Mouse (Mus musculus) brain, embryonic 14.5 days (tissue): ENCODE data around the gene Rnf31. TPM values are rescaled to one million over a fixed set of nuclear protein-coding genes. Genes with fewer than 3 reads are reported as not detected.

Experiments used
- DNase-seq: peaks from one replicate; pipeline ENCODE4 v3.0.0-alpha.2; 2011; ENCODE audit warnings: low read depth
- CTCF ChIP-seq: fragments of 200-500 bp; IDR thresholded peaks from 2 replicates; pipeline ENCODE4 v1.5.1; 2012; ENCODE audit warnings: inconsistent platforms, mild to moderate bottlenecking, moderate library complexity, borderline replicate concordance; ENCODE audit not compliant: insufficient read depth, insufficient read length; ENCODE audit errors: extremely low read depth
- POLR2A ChIP-seq: fragments of 200-500 bp; IDR thresholded peaks from 2 replicates; pipeline ENCODE4 v1.6.1; 2012; ENCODE audit warnings: mild to moderate bottlenecking, inconsistent platforms, borderline replicate concordance; ENCODE audit not compliant: poor library complexity, insufficient read depth, insufficient read length, severe bottlenecking; ENCODE audit errors: extremely low read depth
- polyA plus RNA-seq: library from polyadenylated mRNA; depleted of rRNA; stranded (reverse); fragments of >200 nt; gene quantifications from 2 replicates; pipeline ENCODE4 v1.2.3, GENCODE M21; 2012

The Rnf31 gene
- polyA plus RNA-seq, 1 experiment, result 30.4 TPM

- DNase-seq, result peak; percentile 100
- peak; percentile 55; the same call in 1 of the 2 replicates for TF ChIP-seq POLR2A
- TF ChIP-seq CTCF, result no peak
These were observed 31.1 kb upstream of the Rnf31 start, which contains the start of gene A730061H03Rik for GRCm38 (mm10) chr14:55560202-55561073. A730061H03Rik (minus strand) TSS chr14:55560406.

- DNase-seq, result no peak
- no peak for TF ChIP-seq POLR2A
- TF ChIP-seq CTCF, result no peak
These were observed 29.6 kb upstream of the Rnf31 start for GRCm38 (mm10) chr14:55561860-55562259.

GRCm38 (mm10) chr14:55563249-55563648 is 28.3 kb upstream of the Rnf31 start:
- no peak for DNase-seq
- TF ChIP-seq POLR2A (no peak), CTCF (no peak)

GRCm38 (mm10) chr14:55565748-55566147 is 25.8 kb upstream of the Rnf31 start:
- no peak for DNase-seq
- TF ChIP-seq CTCF, result no peak; the same call in 1 of the 2 replicates
- no peak for TF ChIP-seq POLR2A

- no peak for TF ChIP-seq CTCF
- no peak for TF ChIP-seq POLR2A
- DNase-seq, result no peak
These were observed 24.0 kb upstream of the Rnf31 start for GRCm38 (mm10) chr14:55567496-55567895.

DNA sequence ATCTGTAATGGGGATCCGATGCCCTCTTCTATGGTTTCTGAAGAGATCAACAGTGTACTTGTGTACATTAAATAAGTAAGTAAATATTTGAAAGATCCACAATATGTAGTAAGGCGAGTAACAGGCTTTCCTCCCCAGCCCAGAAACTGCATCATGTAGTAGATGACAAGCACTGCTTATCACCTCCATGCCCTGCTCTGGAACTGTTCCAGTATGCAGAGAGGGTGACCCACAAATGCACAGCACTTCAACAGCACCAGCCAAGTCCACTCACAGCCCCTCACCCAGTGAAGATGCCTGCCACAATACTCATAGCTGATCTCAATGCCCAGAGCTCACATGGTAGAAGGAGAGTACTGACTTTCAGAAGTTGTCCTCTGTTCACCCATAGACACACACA is 20.9 kb upstream of the Rnf31 start:
- TF ChIP-seq POLR2A (no peak), CTCF (no peak)
- no peak for DNase-seq

DNA sequence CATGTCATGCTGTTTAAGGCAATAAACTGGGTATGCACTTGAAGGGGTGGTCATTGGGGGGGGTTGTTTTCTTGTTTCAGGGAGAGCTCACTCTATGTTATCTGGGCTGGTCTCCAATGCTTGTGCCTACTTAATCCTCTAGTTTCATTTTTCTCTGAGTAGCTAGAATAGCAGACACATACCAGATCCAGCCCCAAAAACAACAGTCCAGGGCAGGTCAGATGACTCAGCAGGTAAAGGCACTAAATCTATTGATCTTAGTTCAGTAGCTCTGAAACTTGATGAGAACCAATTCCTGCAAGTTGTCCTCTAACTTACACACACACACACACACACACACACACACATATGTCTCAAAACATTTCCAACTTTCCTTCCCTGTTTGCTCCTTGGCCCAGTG is 19.7 kb upstream of the Rnf31 start:
- TF ChIP-seq POLR2A (no peak), CTCF (no peak)
- no peak for DNase-seq

- TF ChIP-seq CTCF (no peak), POLR2A (no peak)
- no peak for DNase-seq
These were observed 16.2 kb upstream of the Rnf31 start, which contains the start of gene Fitm1 for GRCm38 (mm10) chr14:55575302-55575701. Fitm1 (plus strand) TSS chr14:55575617.

- TF ChIP-seq CTCF (no peak), POLR2A (no peak)
- no peak for DNase-seq
These were observed 15.8 kb upstream of the Rnf31 start for GRCm38 (mm10) chr14:55575711-55576110.

DNA sequence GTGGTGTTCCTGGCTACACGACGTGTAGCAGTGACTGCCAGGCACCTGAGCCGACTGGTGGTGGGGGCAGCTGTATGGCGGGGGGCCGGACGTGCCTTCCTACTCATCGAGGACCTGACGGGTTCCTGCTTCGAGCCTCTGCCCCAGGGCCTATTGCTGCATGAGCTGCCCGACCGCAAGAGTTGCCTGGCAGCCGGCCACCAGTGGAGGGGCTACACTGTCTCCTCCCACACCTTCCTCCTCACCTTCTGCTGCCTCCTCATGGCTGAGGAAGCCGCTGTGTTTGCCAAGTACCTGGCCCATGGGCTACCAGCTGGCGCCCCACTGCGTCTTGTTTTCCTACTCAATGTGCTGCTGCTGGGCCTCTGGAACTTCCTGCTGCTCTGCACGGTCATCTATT is 15.1 kb upstream of the Rnf31 start:
- TF ChIP-seq CTCF, result no peak
- no peak for TF ChIP-seq POLR2A
- no peak for DNase-seq

DNA sequence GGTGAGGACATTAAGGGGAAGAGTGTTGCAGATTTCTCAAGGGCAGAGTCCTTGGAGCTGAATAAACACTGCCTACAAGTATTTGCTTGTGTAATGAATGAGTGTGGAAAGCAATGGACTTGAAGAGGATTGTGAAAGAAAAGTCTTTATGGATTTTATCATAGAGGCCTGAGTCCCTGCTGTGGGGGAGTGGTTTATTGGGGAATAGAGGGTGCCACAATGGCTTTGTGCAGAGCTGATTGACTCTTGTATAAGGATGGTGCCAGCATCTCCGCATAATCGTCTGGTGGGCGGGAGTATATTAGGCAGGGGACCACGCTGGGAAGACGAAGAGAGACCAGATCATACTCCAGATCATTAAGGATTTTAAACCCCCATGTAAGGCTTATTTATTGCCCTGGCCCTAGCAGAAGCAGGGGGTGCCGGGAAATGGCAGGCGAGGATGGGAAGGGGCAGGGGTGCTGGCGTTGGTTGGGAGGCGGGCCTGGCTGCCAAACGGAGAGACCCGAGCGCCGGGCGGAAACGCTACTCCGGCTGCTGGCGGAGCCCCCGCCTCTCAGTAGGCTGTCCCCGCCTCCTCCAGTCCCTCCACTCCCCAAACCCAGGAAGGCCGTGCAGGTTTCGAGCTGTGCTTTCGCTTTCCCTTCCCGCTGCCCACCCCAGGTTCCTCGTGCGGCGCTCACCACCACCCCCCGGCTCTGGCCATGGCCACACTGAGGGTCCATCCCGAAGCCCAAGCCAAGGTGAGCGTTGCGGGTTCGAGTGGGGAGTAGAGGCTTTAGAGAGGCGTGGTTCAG is 13.4 kb upstream of the Rnf31 start, which contains the start of gene Psme1:
Gene Psme1, plus strand, starts transcription at position 253 of the 797 bp plus-strand sequence.
- DNase-seq, result peak; percentile 93
- TF ChIP-seq CTCF (no peak), POLR2A (peak; percentile 45; the same call in 1 of the 2 replicates)

GRCm38 (mm10) chr14:55578668-55579269 is 12.7 kb upstream of the Rnf31 start:
- DNase-seq, result peak; percentile 62
- no peak for TF ChIP-seq CTCF
- no peak for TF ChIP-seq POLR2A
